Mouse (Mus musculus): Measurements from ENCODE around the gene Stk11ip.

DNA sequence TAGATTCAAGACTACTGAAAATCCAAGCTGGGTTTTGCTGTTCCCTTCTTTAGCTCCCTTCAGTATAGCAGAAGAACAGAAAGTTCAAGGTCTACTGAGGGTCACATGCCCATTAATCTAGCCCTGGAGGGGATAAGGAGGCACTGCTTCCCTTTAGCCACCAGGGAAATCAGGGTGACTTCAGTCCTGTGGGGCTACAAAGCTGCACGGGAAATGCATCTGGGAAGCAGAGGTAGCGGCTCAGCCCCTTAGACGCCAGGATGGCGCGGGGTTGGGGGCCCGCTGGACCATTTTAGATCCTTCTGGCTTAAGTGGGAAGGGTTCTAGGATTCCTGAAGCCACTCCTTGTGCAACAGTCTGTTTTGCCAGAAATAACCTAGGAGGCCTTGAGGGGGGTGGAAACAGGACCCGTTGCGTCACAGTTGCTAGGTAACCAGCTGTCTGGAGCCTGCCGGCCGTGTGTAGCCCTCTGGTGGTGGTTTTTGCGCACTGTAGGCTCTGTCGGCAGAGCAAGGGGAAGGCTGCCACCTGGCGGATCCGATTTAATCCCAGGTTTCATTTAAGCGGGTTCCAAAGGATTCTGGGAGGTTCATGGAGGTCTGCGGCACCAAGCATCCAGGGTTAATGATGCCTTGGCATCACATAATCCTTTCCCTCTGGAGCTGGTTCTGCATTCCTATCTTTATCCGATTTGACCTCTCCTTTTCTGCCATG, 38.0 kb downstream of the Stk11ip start:
- TF ChIP-seq CTCF (IDR thresholded peaks at IDR 0.05; ENCODE audit: insufficient read depth, low read depth, low read length) (peak; percentile 99), POLR2A (IDR thresholded peaks at IDR 0.05; ENCODE audit: insufficient read depth, low read depth, low read length) (no peak)

Measured in olfactory bulb, adult 2 months (tissue).